Mouse (Mus musculus) liver, adult 2 months (tissue): ENCODE measurements at regions not wholly inside any gene's neighbourhood (a gene's known extent, or its start where the extent isn't known, plus 50 kb on each side); places are given as distances from the start of the nearest gene placed in this dataset.
A peak's percentile ranks its signal among the peaks of the same experiment; 100 is the strongest.

Experiments
- DNase-seq: peaks from one replicate; pipeline ENCODE4 v3.0.0-alpha.2; 2011; ENCODE audit warnings: low read depth, low spot score; ENCODE audit errors: extremely low read depth
- H3K27ac ChIP-seq: fragments of 200-500 bp; replicated peaks from 2 replicates; pipeline ENCODE4 v1.5.1; 2012; ENCODE audit warnings: low read depth, mild to moderate bottlenecking, control low read depth, inconsistent platforms, low read length; ENCODE audit not compliant: insufficient read depth
- H3K27me3 ChIP-seq: fragments of 200-500 bp; 2 replicates; pipeline ENCODE4 v1.6.1; 2012; ENCODE audit warnings: mild to moderate bottlenecking, moderate library complexity, low read length, inconsistent platforms; ENCODE audit not compliant: control insufficient read depth, insufficient read depth
- H3K36me3 ChIP-seq: fragments of 200-500 bp; 2 replicates; pipeline ENCODE4 v1.6.1; 2012; ENCODE audit warnings: low read length, inconsistent platforms; ENCODE audit not compliant: control insufficient read depth, insufficient read depth
- H3K4me1 ChIP-seq: fragments of 200-500 bp; 2 replicates; pipeline ENCODE4 v1.6.1; 2011; ENCODE audit warnings: low read length; ENCODE audit not compliant: control insufficient read depth, insufficient read depth
- H3K4me3 ChIP-seq: fragments of 200-500 bp; 2 replicates; pipeline ENCODE4 v1.5.1; 2011; ENCODE audit warnings: low read depth, mild to moderate bottlenecking, control low read depth, low read length, moderate library complexity; ENCODE audit not compliant: insufficient read depth
- H3K79me2 ChIP-seq: fragments of 200-500 bp; 2 replicates; pipeline ENCODE4 v1.6.1; 2012; ENCODE audit warnings: inconsistent platforms, mild to moderate bottlenecking, low read length, moderate library complexity; ENCODE audit not compliant: control insufficient read depth, insufficient read depth
- H3K9ac ChIP-seq: fragments of 200-500 bp; 2 replicates; pipeline ENCODE4 v1.6.1; 2012; ENCODE audit warnings: low read depth, mild to moderate bottlenecking, control low read depth, inconsistent platforms, low read length
- CTCF ChIP-seq: fragments of 200-500 bp; IDR thresholded peaks from 2 replicates; pipeline ENCODE4 v1.5.1; 2011; ENCODE audit warnings: low read depth, low read length, control low read depth
- POLR2A ChIP-seq: fragments of 200-500 bp; IDR thresholded peaks from 2 replicates; pipeline ENCODE4 v1.6.1; 2011; ENCODE audit warnings: low read length, control low read depth; ENCODE audit not compliant: insufficient read depth; ENCODE audit errors: extremely low read depth
- WGBS: fragments of 180-500 bp; shearing (Covaris S2); methylation state at CpG from one replicate; pipeline ENCODE4 v1.1.7; 2018; 5-methylcytosine and 5-hydroxymethylcytosine counted together

DNA sequence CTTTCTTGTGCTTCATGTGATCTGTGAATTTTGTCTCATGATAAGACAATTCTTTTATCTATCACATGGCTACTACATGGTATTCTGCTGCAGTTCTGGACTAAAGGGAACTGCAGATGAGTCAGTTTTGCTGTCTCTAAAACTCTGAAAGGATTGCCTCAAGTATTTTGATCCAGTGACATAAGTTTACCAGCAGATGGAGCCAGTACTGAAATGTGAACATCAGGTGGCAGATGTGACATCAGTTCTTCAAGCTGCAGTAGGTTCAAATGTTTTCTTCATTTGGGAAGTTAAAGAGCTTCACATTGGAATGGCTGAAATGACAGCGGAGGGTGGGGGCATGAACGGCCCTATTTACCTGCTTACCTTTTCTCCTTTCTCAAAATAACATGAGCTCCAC is 170.0 kb upstream of the Ift57 start:
- TF ChIP-seq POLR2A (no peak), CTCF (peak; percentile 27; the same call in 1 of the 2 replicates)
- Histone ChIP-seq H3K9ac (no peak overlapping the region), H3K4me3 (no peak overlapping the region), H3K79me2 (no peaks in the 10 kb centered on the region), H3K27ac (no peak overlapping the region), H3K36me3 (no peaks in the 10 kb centered on the region), H3K4me1 (peaks cover 28% of the 10 kb centered on the region), H3K27me3 (no peaks in the 10 kb centered on the region)
- peak; percentile 66 for DNase-seq
- 58% methylated on average over 2 of the region's 2 CpGs for whole genome bisulfite sequencing

DNA sequence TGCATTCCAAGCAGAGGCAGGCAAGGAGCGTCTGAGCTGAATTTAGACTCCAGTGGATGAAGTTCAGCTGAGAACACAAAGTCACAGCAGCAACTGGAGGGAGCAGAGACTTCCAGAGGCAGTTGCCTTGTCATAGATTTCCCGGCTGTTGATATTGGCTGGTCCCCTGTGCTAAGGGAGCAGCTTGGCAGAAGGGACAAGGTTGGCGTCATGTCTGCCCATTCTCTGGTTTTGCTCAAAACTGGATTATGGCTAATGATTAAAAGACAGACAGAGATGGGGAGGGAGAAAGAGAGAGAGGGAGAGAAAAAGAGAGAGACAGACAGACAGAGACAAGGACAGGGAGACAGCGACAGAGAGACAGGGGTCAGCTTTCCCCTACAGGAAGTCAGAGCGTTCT is 169.0 kb upstream of the Ift57 start:
- H3K27me3 ChIP-seq: no peaks in the 10 kb centered on the region
- peak overlapping the region; percentile 24; the same call in 1 of the 2 replicates for H3K27ac ChIP-seq
- no peak overlapping the region for H3K4me3 ChIP-seq
- peak; percentile 94 for DNase-seq
- peaks cover 28% of the 10 kb centered on the region for H3K4me1 ChIP-seq
- H3K36me3 ChIP-seq: no peaks in the 10 kb centered on the region
- H3K9ac ChIP-seq: no peak overlapping the region
- 35% methylated on average over 5 of the region's 5 CpGs for WGBS
- no peaks in the 10 kb centered on the region for H3K79me2 ChIP-seq
- TF ChIP-seq POLR2A (no peak), CTCF (no peak)

DNA sequence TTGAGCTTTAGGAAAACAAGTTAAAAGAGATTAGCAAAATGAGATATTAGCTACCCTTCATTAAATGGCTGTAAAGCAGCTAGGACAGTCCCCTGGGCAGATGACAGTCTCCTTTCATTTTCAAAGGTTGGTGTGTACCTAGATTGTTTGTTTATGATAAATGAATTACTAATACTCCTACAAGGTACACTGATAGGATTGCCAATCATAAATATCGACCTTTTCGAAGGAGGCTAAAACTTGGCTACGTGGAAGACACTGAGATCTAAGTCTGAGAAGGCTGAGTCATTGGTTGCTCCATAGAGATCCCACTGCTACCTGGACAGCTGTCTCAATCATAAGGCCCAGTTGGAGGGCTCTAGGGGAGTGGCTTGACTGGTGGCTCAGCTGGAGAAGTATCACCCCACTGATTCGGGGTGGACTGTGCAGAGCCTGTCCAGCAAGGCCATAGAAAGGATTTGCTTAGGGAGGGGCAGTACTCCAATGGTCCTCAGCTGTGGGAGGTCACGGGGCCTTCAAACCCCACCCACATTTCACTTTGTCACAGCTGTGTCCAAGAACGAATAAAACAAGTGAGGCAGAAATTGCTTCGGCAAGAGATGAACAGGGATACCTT is 166.9 kb upstream of the Ift57 start:
- peak; percentile 82 for DNase-seq
- H3K36me3 ChIP-seq: no peaks in the 10 kb centered on the region
- WGBS: 42% methylated on average over 7 of the region's 7 CpGs
- H3K4me1 ChIP-seq: peaks cover 26% of the 10 kb centered on the region
- H3K79me2 ChIP-seq: no peaks in the 10 kb centered on the region
- no peak overlapping the region for H3K4me3 ChIP-seq
- no peak overlapping the region for H3K9ac ChIP-seq
- no peak for TF ChIP-seq CTCF
- TF ChIP-seq POLR2A: no peak
- H3K27ac ChIP-seq: peak overlapping the region; percentile 20
- H3K27me3 ChIP-seq: no peaks in the 10 kb centered on the region

DNA sequence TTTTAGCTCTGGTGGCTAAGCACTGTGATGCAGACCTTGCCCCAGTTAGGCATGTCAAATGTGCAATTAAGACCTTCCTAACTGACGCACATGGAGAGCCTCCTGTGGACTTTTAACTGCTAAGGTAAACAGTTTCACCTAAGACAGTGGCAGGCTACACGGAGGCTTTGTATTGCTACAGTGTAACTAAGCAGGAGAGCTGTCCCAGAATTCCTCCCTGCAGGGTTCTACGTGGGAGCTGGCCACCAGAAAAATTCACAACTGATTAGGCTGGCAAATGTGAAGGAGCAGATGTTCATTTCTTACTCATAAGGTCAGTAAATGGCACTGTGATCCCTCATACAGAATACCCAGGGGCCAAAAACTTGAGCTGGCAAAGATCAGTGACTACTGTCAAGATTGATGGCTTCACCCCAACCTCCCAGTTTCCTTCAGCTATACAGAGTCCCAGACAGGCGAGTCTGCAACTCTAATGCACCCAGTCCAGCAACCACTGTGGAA is 165.5 kb upstream of the Ift57 start:
- Histone ChIP-seq H3K36me3 (no peaks in the 10 kb centered on the region), H3K27ac (0 out of 2 replicates have a peak overlapping the region, but pooled peaks have one; percentile 35), H3K4me1 (peaks cover 26% of the 10 kb centered on the region), H3K4me3 (no peak overlapping the region), H3K27me3 (no peaks in the 10 kb centered on the region), H3K79me2 (no peaks in the 10 kb centered on the region), H3K9ac (no peak overlapping the region)
- whole genome bisulfite sequencing: 27% methylated on average over 4 of the region's 4 CpGs
- TF ChIP-seq CTCF: no peak
- no peak for TF ChIP-seq POLR2A
- peak; percentile 95 for DNase-seq

DNA sequence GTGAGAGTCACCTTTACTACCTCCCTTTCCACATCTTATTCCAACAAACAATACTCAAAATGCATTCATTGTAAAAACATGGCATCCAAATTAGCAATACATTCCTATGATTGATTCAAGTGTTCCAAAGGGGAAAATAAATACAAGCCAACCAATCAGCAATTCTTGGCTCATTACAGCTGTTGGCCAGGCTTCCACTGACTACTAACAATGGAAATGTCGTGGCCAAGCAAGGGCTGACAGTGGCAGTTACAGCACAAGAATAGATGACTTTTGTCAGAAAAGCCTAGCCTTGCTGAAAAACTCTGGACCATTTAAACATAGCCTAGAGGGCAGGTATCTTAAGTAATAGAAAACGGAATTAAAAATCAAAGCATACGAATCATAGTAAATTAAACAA is 148.8 kb upstream of the Ift57 start:
- Histone ChIP-seq H3K9ac (no peak overlapping the region), H3K27ac (no peak overlapping the region), H3K79me2 (no peaks in the 10 kb centered on the region), H3K4me1 (no peaks in the 10 kb centered on the region), H3K4me3 (no peak overlapping the region), H3K36me3 (no peaks in the 10 kb centered on the region), H3K27me3 (no peaks in the 10 kb centered on the region)
- no peak for DNase-seq
- 70% methylated on average over 3 of the region's 3 CpGs for WGBS
- TF ChIP-seq CTCF (no peak), POLR2A (no peak)

DNA sequence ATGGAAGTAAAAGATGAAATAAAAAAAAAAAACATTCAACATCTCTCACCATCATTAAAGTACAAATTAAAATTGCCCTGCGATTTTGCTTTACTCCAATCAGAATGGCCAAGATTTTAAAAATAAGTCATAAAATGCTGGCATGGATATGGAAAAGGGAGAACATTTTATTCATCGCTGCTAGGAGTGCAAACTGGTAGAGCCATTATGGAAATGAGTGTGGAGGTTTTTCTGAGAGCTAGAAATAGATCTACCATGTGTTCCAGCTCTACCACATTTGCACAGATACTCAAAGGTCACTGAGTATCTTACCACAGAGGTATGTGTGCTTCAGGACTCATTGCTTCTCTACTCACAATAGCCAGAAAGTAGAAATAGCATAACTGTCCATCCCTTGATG is 129.0 kb upstream of the Ift57 start:
- TF ChIP-seq CTCF (no peak), POLR2A (no peak)
- no peaks in the 10 kb centered on the region for H3K27me3 ChIP-seq
- DNase-seq: no peak
- H3K27ac ChIP-seq: no peak overlapping the region
- no peaks in the 10 kb centered on the region for H3K79me2 ChIP-seq
- no peaks in the 10 kb centered on the region for H3K4me1 ChIP-seq
- no peak overlapping the region for H3K4me3 ChIP-seq
- H3K9ac ChIP-seq: no peak overlapping the region
- WGBS: 94% methylated on average over 2 of the region's 2 CpGs
- no peaks in the 10 kb centered on the region for H3K36me3 ChIP-seq
